Mouse (Mus musculus) spleen, postnatal 14 days (tissue): ENCODE measurements around the gene Pde6h.
"Not testable (repeated sequence)": the region's sequence is repeated elsewhere in the genome, so short reads cannot be mapped to it uniquely, and the experiment has no call there.

Experiments used
- DNase-seq, 2 experiments: peaks; one replicate each; pipeline ENCODE4 v3.0.0; 2021 to 2022; ENCODE audit warnings: low spot score in 2 of 2

Gene Pde6h

GRCm38 (mm10) chr6:136923532-136923931, at the start of gene Pde6h:
Gene Pde6h (plus strand): TSS chr6:136923832.
- DNase-seq = no peak

DNA sequence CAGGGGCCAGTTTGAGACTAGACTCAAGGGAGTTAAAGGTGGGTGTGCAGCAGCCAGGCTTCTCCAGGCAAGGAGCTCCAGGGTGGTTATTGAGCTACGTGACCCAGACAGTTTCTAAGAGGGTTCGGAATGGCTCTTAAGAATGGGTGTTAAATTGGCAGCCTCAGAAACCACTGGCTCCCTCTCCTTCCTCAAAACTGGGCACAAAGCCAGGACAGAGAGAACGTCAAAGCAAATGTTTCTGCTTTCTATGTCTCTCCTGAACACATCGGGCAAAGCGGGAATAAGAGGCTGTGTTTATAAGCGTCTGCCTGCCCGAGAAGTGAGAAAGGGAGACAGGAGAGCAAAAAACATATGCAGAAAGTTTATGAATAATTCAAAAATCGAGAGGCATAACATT, 49.0 kb upstream of the Pde6h start:
- DNase-seq = no peak

- DNase-seq = no peak
Observed at GRCm38 (mm10) chr6:136875670-136876069, 48.0 kb upstream of the Pde6h start, which contains the start of gene Mgp. Gene Mgp (minus strand): TSS chr6:136875823.

GRCm38 (mm10) chr6:136881678-136882077, 42.0 kb upstream of the Pde6h start:
- DNase-seq = no peak

GRCm38 (mm10) chr6:136883431-136883915, 40.2 kb upstream of the Pde6h start:
- DNase-seq = no peak

DNA sequence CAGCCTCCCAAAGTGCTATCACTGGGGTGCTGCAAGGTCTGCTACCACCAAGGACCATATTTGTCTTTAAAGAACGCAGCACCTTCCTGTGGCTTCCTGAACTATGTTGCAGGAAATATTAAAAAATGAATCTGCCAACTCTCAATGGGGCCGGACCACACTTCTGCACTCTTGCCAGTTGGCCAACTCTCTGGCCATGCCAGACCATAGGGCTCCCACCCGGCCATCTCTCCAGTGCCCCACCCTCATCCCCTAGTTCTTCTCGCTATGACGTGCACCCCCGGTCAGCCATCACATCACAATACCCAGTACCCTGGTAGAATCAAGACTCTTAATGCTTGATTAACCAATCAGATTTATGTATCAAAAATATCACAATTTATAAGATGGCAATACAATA, 39.7 kb upstream of the Pde6h start:
- DNase-seq = no peak

GRCm38 (mm10) chr6:136884766-136885165, 38.9 kb upstream of the Pde6h start:
- not testable (repeated sequence) for DNase-seq

GRCm38 (mm10) chr6:136887854-136888253, 35.8 kb upstream of the Pde6h start:
- DNase-seq = no peak

- DNase-seq = no peak
Observed at GRCm38 (mm10) chr6:136889067-136889466, 34.6 kb upstream of the Pde6h start.

DNA sequence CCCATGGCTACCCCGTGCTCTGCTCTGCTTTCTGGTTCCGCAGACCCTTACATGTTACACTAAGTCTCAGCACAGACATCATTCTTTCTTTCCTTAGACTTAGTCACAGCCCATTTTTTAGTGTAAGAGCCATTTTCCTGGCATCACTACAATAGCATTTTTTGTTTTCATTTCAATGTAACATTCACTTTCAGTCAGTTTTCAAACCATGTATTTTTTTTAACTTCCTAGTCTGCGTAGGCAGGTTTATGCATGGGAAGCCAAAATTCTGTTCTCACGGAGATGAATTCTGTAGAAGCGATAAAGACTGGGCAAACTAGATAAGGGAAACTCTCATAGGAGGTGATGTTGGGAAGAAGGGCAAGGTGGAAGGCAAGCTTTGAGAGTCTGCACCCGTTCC, 34.1 kb upstream of the Pde6h start:
- no peak for DNase-seq

DNA sequence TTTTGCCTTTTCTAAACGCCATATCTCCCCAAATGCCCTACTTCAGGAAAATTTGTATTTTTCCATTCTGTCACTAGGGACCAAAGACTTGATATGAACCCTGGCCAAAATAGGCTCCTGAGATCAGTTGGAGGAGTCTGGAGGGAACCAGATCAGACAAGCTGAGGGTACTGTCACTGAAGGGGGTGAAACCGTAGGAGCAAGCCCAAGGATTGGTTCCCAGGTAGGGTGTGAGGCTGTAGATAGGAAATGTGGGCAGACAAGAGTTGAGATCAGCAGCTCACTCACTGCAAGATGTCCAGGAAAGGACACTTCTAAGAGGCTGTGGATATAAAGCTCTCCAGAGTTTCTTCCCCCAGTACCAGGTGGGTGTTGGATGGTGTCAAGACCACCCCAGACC, 31.6 kb upstream of the Pde6h start:
- DNase-seq = no peak

DNA sequence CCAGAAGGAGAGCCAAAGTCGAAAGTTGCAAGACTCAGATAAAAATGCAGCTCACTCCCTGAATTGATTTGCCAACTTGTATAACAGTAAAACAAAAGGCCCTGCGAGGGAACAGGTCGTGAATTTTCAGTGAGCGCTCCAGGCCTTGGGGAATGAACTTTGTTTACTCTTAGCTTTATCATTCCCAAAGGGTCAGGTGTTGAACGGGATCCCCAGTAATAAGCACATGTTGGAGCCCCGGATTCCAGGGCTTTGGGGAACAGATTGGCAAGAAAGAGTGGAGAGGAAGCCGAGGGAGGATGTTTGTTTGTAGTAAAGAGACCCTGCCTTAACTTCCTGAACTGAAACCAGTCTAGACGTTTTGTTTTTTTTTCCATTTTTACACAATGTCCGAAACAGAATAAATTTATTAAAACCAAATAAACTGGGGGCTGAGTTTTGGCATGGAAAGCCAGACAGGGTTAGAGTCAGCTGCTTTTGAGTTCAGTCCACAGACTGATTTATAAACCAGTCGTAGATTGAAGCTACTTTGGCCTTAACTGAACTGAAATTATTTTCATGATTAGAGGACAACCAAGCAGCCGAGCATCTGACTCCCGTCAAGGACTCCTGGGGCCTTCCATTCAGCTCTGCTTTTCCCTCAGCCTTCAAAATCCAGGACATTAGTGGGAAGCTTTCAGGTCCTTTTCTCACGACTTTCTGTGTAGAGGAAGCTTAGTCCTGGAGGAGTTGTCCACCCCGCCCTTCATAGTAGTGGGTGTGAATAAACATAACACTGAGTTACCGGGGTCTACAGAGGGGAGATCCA, 28.9 kb upstream of the Pde6h start:
- DNase-seq = no peak

GRCm38 (mm10) chr6:136897789-136898188, 25.8 kb upstream of the Pde6h start:
- DNase-seq = no peak

DNA sequence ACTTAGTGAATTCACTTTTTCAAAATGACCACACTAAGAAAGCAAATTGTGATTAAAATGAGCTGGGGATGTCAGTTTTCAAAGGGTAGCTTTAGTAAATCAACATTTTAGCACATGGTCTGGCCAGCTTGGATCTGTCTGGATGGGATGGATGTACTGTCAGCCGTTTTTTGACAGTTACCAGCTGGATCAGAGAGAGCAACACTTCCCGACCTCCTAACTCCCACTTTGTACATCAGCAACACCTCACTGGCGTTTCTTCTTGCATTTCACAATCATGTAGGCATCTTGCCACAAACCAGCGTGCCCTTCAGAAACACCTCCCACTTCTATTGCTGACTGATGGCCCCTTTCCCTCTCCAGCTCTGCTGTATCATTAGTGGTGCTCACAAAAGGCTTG, 25.4 kb upstream of the Pde6h start:
- no peak for DNase-seq

- no peak for DNase-seq
Observed at GRCm38 (mm10) chr6:136898954-136899353, 24.7 kb upstream of the Pde6h start.

- no peak for DNase-seq
Observed at GRCm38 (mm10) chr6:136900369-136901009, 23.1 kb upstream of the Pde6h start.

DNA sequence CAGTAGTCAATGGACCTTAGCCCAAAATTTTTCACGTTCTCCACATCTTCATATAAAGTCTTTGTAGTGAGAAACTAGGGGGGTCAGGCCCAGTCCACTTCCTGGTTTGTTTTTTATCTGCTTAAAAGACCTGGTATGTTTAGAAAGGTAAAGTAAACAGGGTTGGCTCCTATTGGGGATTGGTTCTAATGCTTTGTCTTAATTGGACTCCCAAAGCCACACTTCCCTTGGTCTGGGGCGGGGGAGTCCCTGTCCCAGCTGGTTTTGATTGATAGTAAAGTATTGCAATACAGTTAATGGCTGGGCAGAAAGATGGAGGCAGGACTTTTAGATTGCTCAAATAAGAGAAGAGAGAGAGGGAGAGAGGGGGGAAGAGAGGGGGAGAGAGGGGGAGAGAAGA, 22.6 kb upstream of the Pde6h start:
- DNase-seq = no peak

DNA sequence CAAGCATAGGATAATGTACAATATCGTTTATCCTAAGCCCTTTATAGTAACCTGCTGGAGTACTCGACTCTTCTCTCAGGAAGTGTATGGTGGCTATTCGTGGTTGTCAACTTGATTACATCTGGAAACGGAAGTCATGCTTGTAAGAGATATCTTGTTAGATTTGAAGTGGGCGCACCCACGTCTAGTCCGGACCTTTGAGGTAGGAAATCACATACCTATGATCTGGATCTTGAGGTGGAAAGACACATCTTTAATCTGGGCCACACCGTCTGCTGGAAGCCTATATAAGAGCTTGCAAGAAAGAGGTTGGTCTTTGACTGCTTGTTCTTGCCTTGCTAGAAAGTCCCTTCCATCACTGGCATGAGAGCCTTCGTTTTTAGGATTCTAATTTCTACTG, 21.1 kb upstream of the Pde6h start:
- DNase-seq = no peak

DNA sequence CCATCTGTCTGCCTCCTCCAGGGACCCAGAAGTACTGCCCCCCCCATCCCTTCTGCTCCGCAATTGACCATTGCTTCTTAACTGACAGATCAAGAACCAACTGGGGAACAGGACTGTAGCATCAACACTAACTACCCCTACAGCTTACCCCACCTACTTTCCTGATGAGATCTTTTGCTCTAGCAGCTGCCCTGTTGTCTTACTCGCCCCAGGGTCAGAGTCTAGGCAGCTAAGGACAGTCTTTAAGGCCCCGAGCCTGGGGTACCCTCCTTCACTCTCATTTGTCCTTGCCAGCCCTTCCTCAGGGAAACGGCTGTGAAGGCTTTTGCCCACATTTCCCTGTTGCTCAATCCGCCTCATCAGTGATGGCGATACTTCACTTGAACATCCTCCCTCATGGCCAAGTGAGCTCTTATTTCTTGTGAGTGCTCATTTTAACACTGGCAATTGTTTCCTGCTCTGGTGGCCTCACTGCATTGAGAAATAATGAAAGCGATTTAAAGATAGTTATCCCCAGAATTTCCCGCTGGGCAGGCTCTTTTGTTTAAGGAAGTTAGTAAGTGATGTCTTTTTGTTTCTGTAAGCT, 19.7 kb upstream of the Pde6h start:
- DNase-seq = no peak

DNA sequence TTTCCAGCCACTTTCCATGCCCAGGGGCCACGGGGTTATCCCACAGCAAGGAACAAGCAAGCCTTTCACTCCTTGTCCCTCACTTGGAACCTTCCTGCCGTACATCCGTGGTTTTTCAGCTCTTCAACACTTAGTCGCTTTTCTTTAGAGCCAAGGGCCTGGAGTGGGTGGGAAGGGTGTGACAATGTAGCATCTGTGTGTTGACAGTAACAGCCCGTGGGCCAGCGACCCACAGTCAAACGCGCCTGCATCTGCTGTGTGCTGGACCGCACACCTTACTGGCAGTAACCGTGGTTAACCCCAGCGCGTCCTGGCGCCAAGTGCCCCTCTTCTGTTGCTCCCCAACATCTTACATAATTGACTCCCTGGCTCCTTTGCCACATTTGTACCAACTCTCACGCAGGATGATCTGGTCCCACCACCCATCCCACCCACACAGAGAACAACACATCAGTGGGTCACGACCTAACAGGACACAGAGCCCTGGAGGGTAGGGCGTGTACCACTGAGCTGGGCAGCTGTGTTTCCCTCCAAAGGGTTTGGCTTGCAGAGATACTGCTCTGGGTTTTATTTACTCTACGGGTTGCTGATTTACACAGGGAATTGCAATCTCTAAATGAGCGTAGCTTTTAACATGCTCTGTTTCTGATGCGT, 17.2 kb upstream of the Pde6h start:
- no peak for DNase-seq

- no peak for DNase-seq
Observed at GRCm38 (mm10) chr6:136906937-136907293, 16.7 kb upstream of the Pde6h start.

GRCm38 (mm10) chr6:136910247-136910890, 13.3 kb upstream of the Pde6h start:
- no peak for DNase-seq
